Mouse (Mus musculus) retina, embryonic 14.5 days (tissue): Measurements from ENCODE around the gene Pigk.

Experiments
- DNase-seq: peaks from one replicate; pipeline ENCODE4 v3.0.0-alpha.2; 2015; ENCODE audit warnings: low spot score

The Pigk gene

DNA sequence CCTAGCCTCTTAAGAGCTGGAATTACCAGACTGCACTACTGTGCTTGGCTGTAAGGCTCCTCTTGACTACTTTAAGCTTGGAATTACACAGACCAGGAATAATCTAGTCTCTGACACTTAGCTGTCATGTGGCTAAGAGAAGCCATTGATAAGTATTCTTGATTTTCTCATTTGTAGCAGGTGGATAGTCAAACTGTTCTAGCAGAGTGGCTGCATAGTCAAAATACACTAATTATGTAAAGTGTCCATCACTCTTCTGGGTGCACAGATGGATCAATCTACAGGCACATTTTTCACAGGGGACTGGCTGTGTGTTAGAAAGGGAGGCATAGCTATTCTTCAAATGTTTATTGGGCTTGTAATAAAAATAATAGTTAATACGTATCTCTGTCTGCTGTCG lies 276.9 kb downstream of the Pigk start:
- no peak for DNase-seq

DNA sequence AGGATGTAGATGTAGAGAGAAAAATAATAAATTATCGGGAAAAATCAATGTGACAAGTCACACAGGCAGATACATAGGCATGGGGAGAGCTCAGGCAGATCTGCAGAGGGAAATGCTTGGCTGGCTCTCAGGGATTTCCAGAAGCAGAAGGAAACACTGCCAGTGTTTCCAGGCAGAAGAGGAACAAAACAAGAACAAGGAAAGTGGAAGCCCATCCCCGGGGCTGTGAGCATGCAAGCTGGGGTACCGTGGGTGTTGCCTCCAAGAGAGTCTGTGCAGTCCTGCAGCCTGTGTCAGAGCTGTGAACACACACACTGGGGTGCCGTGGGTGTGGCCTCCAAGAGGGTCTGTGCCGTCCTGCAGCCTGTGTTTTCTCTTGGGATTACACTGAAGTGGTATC lies 279.7 kb downstream of the Pigk start:
- DNase-seq, result no peak

DNA sequence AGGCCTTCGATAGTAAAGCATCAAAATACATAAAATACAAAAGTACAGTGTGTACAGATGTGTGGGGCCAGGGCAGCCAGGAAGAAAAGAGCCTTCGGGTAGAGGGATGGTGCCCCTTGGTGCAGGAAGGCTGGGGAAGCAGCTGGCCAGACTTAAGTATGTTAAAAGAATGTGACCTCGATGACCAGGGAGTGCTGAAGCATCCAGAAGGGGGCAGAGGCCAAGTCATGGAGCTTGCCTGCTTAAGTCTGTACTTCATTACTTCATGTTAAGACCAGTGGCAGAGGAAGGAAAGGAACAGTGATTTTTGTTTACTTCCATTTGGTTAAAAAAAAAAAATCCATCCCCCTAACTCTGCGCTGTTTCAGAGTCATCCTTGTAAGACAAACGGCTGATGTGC lies 284.2 kb downstream of the Pigk start:
- no peak for DNase-seq

DNA sequence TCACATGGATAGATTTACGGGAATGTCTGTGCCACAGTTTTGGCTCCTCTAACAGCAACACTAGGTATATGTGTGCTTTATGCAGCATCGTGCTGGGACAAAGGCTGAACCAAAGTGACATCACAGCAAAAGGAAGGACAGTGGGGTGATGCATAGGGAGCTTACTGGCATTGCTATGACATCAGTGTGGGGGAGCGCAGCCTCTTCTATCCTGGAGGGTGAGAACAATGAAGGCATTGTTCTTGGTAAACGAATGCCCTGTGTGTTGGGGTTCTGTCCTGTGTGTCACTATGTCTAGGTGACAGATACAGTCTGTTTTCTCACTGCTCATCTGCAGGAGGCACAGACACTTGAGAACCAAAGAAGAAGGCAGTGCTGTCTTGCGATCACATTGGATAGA lies 285.0 kb downstream of the Pigk start:
- no peak for DNase-seq

DNA sequence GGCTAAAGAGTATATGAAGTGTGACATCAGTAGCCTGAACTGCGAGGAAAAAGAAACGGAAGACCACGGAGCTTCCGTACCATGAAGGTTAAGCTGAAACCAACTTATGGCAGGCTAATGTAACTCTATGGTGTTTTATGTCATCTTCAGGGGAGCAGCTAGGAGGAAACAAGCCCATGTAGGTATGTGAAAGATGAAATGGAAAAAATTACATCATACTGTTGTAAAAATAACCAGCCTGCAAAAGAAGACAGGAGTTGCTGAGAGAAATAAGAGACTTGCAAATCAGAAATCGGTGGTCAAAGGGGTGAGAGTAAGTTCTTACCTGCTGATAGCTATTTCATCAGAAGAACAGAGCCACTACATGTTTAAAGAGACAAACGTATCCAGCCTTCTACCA lies 293.0 kb downstream of the Pigk start:
- DNase-seq, result no peak

DNA sequence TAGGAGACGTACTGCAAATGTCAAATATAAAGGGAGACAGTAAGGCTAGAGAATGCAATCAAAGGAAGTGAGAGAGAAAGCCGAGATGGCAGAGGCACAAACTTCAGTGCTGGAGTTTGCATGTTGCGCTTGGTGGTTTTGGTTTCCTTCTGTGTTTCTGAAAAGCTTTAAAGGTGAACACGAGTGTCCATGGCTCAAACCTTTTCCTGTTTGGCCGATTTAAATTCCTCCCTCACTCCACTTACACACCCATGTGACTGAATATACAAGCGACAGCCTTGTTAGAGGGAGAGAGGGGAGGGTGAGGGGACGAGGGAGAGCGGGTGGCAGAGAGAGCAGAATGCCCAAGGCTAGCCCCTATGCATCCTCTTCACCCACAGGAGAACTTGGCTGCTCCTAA lies 302.5 kb downstream of the Pigk start:
- DNase-seq, result no peak

DNA sequence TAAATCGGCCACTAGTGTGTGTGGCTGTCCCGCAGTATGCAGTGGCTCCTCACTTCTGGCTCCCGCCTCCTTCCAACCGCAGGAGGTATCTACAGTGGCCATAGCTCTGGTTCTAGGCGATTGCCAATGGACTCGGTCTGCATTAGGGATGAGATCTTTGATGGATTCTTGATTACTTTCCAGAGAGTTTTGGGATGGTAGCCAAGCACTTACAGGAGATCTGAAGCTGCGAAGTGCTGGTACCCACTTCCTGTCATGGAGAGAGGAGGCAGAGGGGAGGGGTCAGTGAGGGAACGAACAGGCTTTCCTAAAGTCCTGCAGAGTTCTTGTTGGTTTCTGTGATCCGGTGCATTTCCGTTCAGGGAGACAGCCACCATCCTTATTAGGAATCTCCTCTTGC lies 304.2 kb downstream of the Pigk start:
- DNase-seq, result peak; percentile 42

DNA sequence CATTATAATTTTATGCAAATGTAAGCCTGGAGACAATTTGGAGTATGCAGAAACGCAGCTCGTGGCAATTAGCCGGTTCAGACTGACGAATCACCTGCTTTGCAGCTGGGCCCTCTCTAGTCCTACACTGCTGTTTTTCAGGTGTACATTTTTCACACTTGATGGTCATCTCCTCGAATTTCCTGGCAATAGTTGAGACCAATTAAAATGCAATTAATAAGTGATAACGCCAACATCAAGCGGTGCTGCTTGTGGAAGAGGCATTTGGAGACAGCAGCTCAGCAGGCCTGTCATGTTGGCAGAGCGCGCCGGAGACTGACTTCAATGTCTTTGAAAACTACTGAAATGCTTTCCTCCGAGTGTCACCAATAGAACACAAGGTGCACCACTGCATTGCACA lies 310.1 kb downstream of the Pigk start:
- no peak for DNase-seq
